Mouse (Mus musculus) megakaryocyte progenitor cell, adult 5-6 weeks (primary cell): ENCODE measurements around the gene Btf3. TPM values are rescaled to one million over a fixed set of nuclear protein-coding genes. Genes with fewer than 3 reads are reported as not detected.

Experiments used
- ATAC-seq: replicated peaks from 2 replicates; pipeline ENCODE4 v1.8.0; 2016; ENCODE audit warnings: mild to moderate bottlenecking, moderate TSS enrichment, inconsistent platforms; ENCODE audit not compliant: poor library complexity
- total RNA-seq, 2 experiments: library from RNA; stranded (forward) in 1 of 2; stranded (reverse) in 1 of 2; fragments of 157-497, 149-512 nt in 1 of 2; fragments of 200-1000 nt in 1 of 2; gene quantifications; 2 replicates each; pipeline versions ENCODE4 v1.2.3 to v1.2.4; 2015 to 2017

The Btf3 gene
- total RNA-seq, 2 experiments from 2014 or later, result 1,345 to 2,157 TPM

DNA sequence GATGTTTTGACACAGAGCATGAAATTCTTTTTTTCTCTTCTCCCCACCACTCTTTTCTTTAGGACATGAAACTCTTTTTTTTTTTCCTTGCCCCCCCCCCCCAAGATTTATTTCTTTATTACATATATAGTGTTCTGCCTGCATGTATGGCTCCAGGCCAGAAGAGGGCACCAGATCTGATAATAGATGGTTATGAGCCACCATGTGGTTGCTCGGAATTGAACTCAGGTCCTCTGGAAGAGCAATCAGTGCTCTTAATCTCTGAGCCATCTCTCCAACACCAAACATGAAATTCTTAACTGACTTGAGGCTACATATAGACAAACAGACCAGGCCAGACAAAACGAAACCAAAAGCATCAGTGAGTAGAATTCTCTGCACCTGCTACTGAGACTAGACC lies 39.3 kb downstream of the Btf3 start:
- ATAC-seq, result no peak

DNA sequence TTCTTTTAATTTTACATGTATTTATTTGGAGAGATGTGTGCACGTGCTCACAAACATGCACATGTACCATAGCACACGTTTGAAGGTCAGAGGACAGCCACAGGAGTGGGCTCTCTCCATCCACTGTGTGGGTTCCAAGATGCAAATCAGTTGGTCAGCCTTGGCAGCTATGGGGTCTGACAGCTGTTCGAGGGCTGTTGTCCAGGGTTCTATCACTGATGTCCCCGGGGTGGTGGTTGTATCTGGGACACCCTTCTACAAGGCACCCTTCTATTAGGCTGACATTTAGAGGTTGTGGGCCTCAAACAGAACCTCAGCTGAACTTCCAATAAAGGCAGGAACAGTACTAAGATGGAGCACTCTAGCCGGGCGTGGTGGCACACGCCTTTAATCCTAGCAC lies 40.6 kb downstream of the Btf3 start:
- no peak for ATAC-seq

DNA sequence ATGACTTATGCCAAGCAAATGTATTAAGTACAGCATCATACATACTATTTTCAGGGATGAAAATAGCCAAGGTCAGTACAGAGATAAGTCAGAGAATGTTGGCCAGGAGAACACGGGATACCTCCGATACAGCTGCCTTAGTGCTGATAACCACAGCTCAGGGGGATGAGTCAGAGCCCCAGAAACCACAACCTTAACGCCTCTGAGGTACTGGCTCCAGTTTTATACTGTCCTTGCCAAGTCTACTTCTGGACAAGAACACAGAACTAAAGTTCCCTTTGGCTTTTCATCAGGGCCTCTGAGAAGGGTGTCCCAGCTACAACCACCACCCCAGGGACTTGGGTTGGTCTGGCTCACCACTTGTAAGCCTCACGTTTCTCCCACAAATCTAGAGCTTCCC lies 41.2 kb downstream of the Btf3 start:
- ATAC-seq, result peak; percentile 96

DNA sequence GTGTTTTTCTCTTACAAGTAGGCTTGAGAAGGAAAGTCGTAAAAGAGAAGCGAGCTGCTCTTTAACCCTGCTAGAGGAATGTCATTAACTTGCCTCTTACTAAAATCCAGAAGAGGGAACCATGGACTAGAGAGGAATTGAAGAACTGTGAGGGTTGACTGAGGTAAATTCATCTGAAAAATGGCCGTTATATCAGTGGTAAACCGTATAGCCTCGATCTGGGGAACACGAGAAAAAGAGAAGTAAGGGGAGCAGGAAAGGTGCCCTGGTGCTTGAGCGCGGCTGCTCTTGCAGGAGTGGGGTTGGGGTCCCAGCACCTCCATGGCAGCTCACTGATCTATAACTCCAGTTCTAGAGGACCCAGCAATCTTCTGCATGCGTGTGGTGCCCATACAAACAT lies 42.8 kb downstream of the Btf3 start:
- no peak for ATAC-seq

DNA sequence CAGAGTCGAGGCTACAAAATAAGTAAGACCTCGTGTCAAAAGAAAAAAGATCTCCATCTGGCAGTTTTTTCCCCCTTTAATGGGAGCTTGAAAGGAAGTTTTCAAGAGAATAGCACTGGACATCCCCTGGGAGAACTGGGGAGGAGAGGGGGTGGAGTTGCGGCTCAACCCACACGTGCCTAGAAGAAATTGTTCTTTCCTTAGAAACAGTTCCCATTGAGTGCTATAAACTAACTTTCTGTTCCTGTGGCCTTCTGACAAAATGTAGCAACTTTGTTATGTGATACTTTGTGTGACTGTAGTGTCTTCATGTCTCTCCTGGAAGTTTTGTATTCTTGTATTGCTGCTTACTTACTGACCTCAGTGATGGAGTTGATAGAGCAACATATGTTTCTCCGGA lies 52.7 kb downstream of the Btf3 start:
- ATAC-seq, result no peak

DNA sequence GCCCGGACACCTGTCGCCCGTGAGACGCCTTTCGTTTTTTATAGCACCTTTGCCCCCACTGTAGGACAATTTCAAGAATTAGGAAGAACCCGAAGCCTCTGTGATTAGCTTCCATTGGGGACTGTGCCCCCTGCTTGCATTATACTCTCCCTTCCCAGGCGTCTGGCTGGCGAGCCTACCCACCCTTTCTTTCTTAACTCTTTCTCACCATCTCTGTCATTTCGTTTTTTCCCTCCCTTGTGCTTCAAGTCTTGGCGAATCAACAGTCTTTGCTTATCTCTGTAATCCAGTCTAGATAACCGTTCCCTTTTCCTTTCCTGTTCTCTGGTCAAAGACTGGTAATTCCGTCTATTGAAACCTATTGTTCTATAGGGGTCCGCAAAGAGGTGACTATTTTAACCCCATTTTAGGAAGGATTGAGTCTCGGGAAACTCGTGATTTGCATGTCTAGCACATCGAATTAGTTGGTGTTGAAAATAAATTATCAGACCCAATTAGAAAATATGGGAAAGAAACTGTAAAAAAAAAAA lies 53.3 kb downstream of the Btf3 start:
- peak; percentile 19 for ATAC-seq

DNA sequence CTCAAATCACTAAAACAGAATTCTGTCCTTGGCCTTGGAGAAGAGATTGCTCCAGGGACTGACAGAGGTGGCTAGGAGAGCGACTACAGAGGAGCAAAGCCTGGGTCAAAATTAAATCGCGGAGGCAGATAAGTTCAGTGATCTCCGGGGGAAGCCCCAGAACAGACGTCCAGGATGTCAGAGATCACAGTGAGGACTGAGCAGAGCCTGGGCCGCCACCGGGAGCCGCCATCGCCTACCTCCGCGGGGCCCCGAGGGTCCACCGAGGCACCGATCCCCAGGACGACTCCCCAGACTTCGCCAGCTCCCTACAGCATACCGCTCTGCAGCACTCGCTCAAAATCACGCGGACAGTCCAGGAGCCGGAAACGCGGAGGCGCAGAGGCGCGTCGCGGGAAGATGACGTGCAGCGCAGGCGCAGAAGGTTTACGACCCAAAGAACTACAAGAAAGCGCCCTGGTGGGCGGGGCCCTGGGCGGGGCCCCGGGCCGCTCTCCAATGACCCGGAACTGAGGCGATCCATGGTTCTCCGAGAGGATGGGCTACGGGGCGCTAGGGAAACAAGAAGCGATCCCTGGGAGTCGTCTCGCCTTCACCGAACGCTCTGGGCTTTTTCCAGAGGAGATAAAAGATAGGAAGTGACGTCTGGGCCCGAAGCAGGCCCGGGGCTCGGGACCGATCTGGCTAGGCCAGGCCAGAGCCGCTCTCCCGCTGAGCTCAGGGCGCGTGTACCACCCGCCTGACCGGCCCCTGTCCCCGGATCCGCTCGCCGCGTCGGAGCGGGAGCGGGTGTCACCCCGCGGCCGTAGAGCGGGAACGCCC lies 54.0 kb downstream of the Btf3 start, which contains the start of the genes Utp15 and Ankra2:
Gene Utp15 (minus strand): TSS at position 406 of the 822 bp plus-strand sequence.
Gene Ankra2 (plus strand): TSS at position 439 of the 822 bp plus-strand sequence.
- ATAC-seq, result peak; percentile 89

Other genes with a start within 250 kb of the Btf3 start
- 2.1 and 2.9 TPM in 2 replicates for gene Arhgef28, start 110.6 kb downstream of the Btf3 start, total RNA-seq (2015)
- gene Arhgef28, start 110.6 kb downstream of the Btf3 start, total RNA-seq (2017), result 2.9 TPM in 2 replicates
- gene Utp15, start 54.0 kb downstream of the Btf3 start, total RNA-seq (2015), result 27.2 and 33.8 TPM in 2 replicates
- gene Utp15, start 54.0 kb downstream of the Btf3 start, total RNA-seq (2017), result 39.9 and 48.0 TPM in 2 replicates
- gene Ankra2, start 53.9 kb downstream of the Btf3 start, total RNA-seq (2015), result 14.8 and 19.9 TPM in 2 replicates
- 14.2 and 20.9 TPM in 2 replicates for gene Ankra2, start 53.9 kb downstream of the Btf3 start, total RNA-seq (2017)
- gene Gm21976, start 37.1 kb downstream of the Btf3 start, total RNA-seq (2015), result not detected in 2 replicates
- gene Gm21976, start 37.1 kb downstream of the Btf3 start, total RNA-seq (2017), result not detected in 2 replicates
- gene Foxd1, start 37.2 kb upstream of the Btf3 start, total RNA-seq (2015), result not detected in 2 replicates
- not detected in 2 replicates for gene Foxd1, start 37.2 kb upstream of the Btf3 start, total RNA-seq (2017)
- 14.4 and 15.0 TPM in 2 replicates for gene Gm10320, start 175.0 kb upstream of the Btf3 start, total RNA-seq (2015)
- gene Gm10320, start 175.0 kb upstream of the Btf3 start, total RNA-seq (2017), result 0.54 and 1.7 TPM in 2 replicates